Mouse (Mus musculus): ENCODE measurements around the gene Pkig.
A peak's percentile ranks its signal among the peaks of the same experiment; 100 is the strongest.

Gene Pkig

DNA sequence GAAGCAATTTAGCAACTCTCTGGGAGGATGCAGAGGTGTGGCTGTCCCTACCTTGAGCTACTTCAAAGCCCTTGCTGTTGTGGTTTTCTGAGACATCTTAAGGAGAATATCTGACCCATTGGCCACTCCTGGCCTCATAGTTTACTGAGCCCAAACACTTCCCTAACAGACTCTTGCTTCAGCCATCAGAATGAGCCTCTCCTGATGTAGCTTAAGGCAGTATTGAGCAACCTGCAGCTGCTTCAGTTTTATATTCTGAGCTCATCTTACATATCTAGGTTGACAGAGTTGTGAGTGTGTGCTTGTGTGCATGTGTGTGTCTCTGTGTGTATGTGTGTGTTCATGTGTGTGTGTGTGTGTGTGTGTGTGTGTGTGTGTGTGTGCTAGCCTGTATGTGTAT, 108.1 kb downstream of the Pkig start:
- no peak for DNase-seq

GRCm38 (mm10) chr2:163766890-163767289, 108.7 kb downstream of the Pkig start:
- no peak for DNase-seq

DNA sequence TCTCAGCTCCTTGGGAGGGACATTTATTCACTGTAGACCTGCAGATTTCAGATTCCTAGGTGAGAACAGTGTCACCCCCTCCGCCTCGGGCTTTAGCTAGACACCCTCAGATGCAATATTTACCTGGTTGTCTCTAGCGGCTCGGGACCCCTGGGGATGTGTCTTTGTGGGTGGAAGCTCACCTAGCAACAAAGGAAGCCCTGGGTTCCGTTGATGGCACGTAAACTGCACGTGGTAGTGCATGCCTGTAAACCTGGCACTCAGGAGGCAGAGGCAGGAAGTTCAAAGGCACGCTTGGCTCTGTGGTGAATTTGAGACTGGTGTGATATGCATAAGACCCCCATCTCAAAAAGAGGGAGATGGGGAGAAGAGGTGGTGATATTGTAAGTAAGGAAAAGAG, 112.5 kb downstream of the Pkig start:
- peak; percentile 30 for DNase-seq

Measured in thymus, postnatal 4 days (tissue).